Mouse (Mus musculus) liver, embryonic 13.5 days (tissue): ENCODE data around the gene Sema4f. TPM values are rescaled to one million over a fixed set of nuclear protein-coding genes. Genes with fewer than 3 reads are reported as not detected.

Experiments
- ATAC-seq: fragments of 200-750 bp; cut with Nextera tagmentation; 2 replicates; pipeline ENCODE4 v1.8.0; 2017; ENCODE audit warnings: low read depth, mild to moderate bottlenecking, moderate number of reproducible peaks, moderate library complexity
- DNase-seq: peaks from one replicate; pipeline ENCODE4 v3.0.0; 2022
- H3K27ac ChIP-seq: fragments of 300-500 bp; sonication (generic); 2 replicates; pipeline ENCODE4 v1.5.1; 2015; ENCODE audit warnings: moderate library complexity, mild to moderate bottlenecking, inconsistent platforms
- H3K27me3 ChIP-seq: fragments of 300-500 bp; sonication (generic); 2 replicates; pipeline ENCODE4 v1.6.1; 2015; ENCODE audit warnings: mild to moderate bottlenecking, inconsistent platforms
- H3K36me3 ChIP-seq: fragments of 300-500 bp; sonication (generic); 2 replicates; pipeline ENCODE4 v1.6.1; 2015; ENCODE audit warnings: mild to moderate bottlenecking, inconsistent platforms
- H3K4me1 ChIP-seq: fragments of 300-500 bp; sonication (generic); replicated peaks from 2 replicates; pipeline ENCODE4 v1.6.1; 2015; ENCODE audit warnings: inconsistent platforms
- H3K4me2 ChIP-seq: fragments of 300-500 bp; sonication (generic); 2 replicates; pipeline ENCODE4 v1.6.1; 2015; ENCODE audit warnings: inconsistent platforms, mild to moderate bottlenecking, moderate library complexity
- H3K4me3 ChIP-seq: fragments of 300-500 bp; sonication (generic); replicated peaks from 2 replicates; pipeline ENCODE4 v1.5.1; 2015; ENCODE audit warnings: mild to moderate bottlenecking, inconsistent platforms
- H3K9ac ChIP-seq: fragments of 300-500 bp; sonication (generic); 2 replicates; pipeline ENCODE4 v1.6.1; 2015; ENCODE audit warnings: mild to moderate bottlenecking, inconsistent platforms
- H3K9me3 ChIP-seq: fragments of 300-500 bp; sonication (generic); replicated peaks from 2 replicates; pipeline ENCODE4 v1.6.1; 2016; ENCODE audit warnings: inconsistent platforms
- WGBS: fragments of 180-500 bp; shearing (Covaris S2); methylation state at CpG from one replicate; pipeline ENCODE4 v1.1.7; 2015; ENCODE audit not compliant: insufficient replicate concordance; 5-methylcytosine and 5-hydroxymethylcytosine counted together
- polyA plus RNA-seq: library from polyadenylated mRNA; unstranded; fragments of >200 nt; fragmentation: Nextera tagmentation; extraction: Ambion mirVana; gene quantifications from 2 replicates; pipeline ENCODE4 v1.2.1, GENCODE M21; 2015

The Sema4f gene
- polyA plus RNA-seq, 1 experiment from 2014 or later, result 0.05 TPM

- H3K4me2 ChIP-seq, result no peak overlapping the region
- no peaks in the 10 kb centered on the region for H3K4me1 ChIP-seq
- DNase-seq (no peak), ATAC-seq (no peak)
- H3K27me3 ChIP-seq, result 0 out of 2 replicates have a peak, but pooled peaks cover 15% of the 10 kb centered on the region
- H3K9me3 ChIP-seq, result no peaks in the 10 kb centered on the region
- no peak overlapping the region for H3K27ac ChIP-seq
- WGBS, result 46% methylated on average over 5 of the region's 5 CpGs
- no peaks in the 10 kb centered on the region for H3K36me3 ChIP-seq
- H3K4me3 ChIP-seq, result no peak overlapping the region
- no peak overlapping the region for H3K9ac ChIP-seq
Measured at GRCm38 (mm10) chr6:82927617-82928016, 12.0 kb downstream of the Sema4f start.

GRCm38 (mm10) chr6:82926528-82926927, 13.0 kb downstream of the Sema4f start:
- Histone ChIP-seq H3K27me3 (0 out of 2 replicates have a peak, but pooled peaks cover 8% of the 10 kb centered on the region), H3K4me3 (no peak overlapping the region), H3K9ac (no peak overlapping the region), H3K4me2 (no peak overlapping the region), H3K36me3 (no peaks in the 10 kb centered on the region), H3K9me3 (no peaks in the 10 kb centered on the region), H3K4me1 (no peaks in the 10 kb centered on the region), H3K27ac (no peak overlapping the region)
- DNase-seq (no peak), ATAC-seq (no peak)
- 70% methylated on average over 7 of the region's 7 CpGs for WGBS

- no peak for ATAC-seq
- no peak overlapping the region for H3K9ac ChIP-seq
Measured at GRCm38 (mm10) chr6:82926106-82926505, 13.5 kb downstream of the Sema4f start.

GRCm38 (mm10) chr6:82925005-82925404, 14.6 kb downstream of the Sema4f start:
- H3K4me1 ChIP-seq, result no peaks in the 10 kb centered on the region
- H3K4me3 ChIP-seq, result no peak overlapping the region
- no peak overlapping the region for H3K27ac ChIP-seq
- no peaks in the 10 kb centered on the region for H3K36me3 ChIP-seq
- no peaks in the 10 kb centered on the region for H3K9me3 ChIP-seq
- DNase-seq (no peak), ATAC-seq (no peak)
- H3K4me2 ChIP-seq, result no peak overlapping the region
- peaks cover 7% of the 10 kb centered on the region for H3K27me3 ChIP-seq
- WGBS, result 52% methylated on average over 3 of the region's 3 CpGs
- no peak overlapping the region for H3K9ac ChIP-seq

More at GRCm38 (mm10) chr6:82926106-82926505, 13.5 kb downstream of the Sema4f start:
- H3K36me3 ChIP-seq, result no peaks in the 10 kb centered on the region
- H3K9me3 ChIP-seq, result no peaks in the 10 kb centered on the region
- 59% methylated on average over 10 of the region's 10 CpGs for WGBS
- H3K4me1 ChIP-seq, result no peaks in the 10 kb centered on the region
- no peak overlapping the region for H3K4me3 ChIP-seq
- no peak overlapping the region for H3K4me2 ChIP-seq
- 0 out of 2 replicates have a peak, but pooled peaks cover 3% of the 10 kb centered on the region for H3K27me3 ChIP-seq
- no peak overlapping the region for H3K27ac ChIP-seq
- no peak for DNase-seq

GRCm38 (mm10) chr6:82921426-82922224, 17.9 kb downstream of the Sema4f start:
- Histone ChIP-seq H3K9me3 (no peaks in the 10 kb centered on the region), H3K27me3 (peaks cover 15% of the 10 kb centered on the region), H3K4me3 (no peak overlapping the region), H3K4me1 (no peaks in the 10 kb centered on the region), H3K36me3 (no peaks in the 10 kb centered on the region), H3K4me2 (no peak overlapping the region), H3K9ac (no peak overlapping the region), H3K27ac (no peak overlapping the region)
- ATAC-seq, result no peak
- 42% methylated on average over 9 of the region's 9 CpGs for WGBS
- DNase-seq, result no peak

- ATAC-seq (no peak), DNase-seq (no peak)
- Histone ChIP-seq H3K4me1 (no peaks in the 10 kb centered on the region), H3K36me3 (no peaks in the 10 kb centered on the region), H3K9me3 (no peaks in the 10 kb centered on the region), H3K4me3 (no peak overlapping the region), H3K27ac (no peak overlapping the region), H3K4me2 (no peak overlapping the region), H3K9ac (no peak overlapping the region), H3K27me3 (peaks cover 15% of the 10 kb centered on the region)
- 42% methylated on average over 8 of the region's 8 CpGs for WGBS
Measured at GRCm38 (mm10) chr6:82919520-82919919, 20.0 kb downstream of the Sema4f start.

- ATAC-seq (no peak), DNase-seq (no peak)
- WGBS, result 67% methylated on average over 14 of the region's 14 CpGs
Measured at GRCm38 (mm10) chr6:82918371-82918770, 21.2 kb downstream of the Sema4f start.

GRCm38 (mm10) chr6:82917778-82918129, 21.8 kb downstream of the Sema4f start:
- 14% methylated on average over 8 of the region's 8 CpGs for WGBS
- no peaks in the 10 kb centered on the region; the same call in 1 of the 2 replicates for H3K4me1 ChIP-seq
- no peak overlapping the region for H3K4me3 ChIP-seq
- peak; percentile 29; the same call in 1 of the 2 replicates for ATAC-seq
- H3K9ac ChIP-seq, result no peak overlapping the region
- no peak overlapping the region for H3K4me2 ChIP-seq
- H3K27ac ChIP-seq, result no peak overlapping the region
- no peaks in the 10 kb centered on the region for H3K36me3 ChIP-seq
- DNase-seq, result no peak
- H3K27me3 ChIP-seq, result peaks cover 20% of the 10 kb centered on the region
- no peaks in the 10 kb centered on the region for H3K9me3 ChIP-seq

More at GRCm38 (mm10) chr6:82918371-82918770, 21.2 kb downstream of the Sema4f start:
- Histone ChIP-seq H3K4me1 (no peaks in the 10 kb centered on the region), H3K27ac (no peak overlapping the region), H3K36me3 (no peaks in the 10 kb centered on the region), H3K9ac (no peak overlapping the region), H3K9me3 (no peaks in the 10 kb centered on the region), H3K4me2 (no peak overlapping the region), H3K4me3 (no peak overlapping the region), H3K27me3 (peaks cover 19% of the 10 kb centered on the region)

GRCm38 (mm10) chr6:82917076-82917777, 22.3 kb downstream of the Sema4f start:
- peaks cover 23% of the 10 kb centered on the region for H3K27me3 ChIP-seq
- DNase-seq, result no peak
- no peak overlapping the region for H3K4me3 ChIP-seq
- no peak overlapping the region for H3K27ac ChIP-seq
- H3K4me1 ChIP-seq, result no peaks in the 10 kb centered on the region; the same call in 1 of the 2 replicates
- no peaks in the 10 kb centered on the region for H3K36me3 ChIP-seq
- no peaks in the 10 kb centered on the region for H3K9me3 ChIP-seq
- no peak overlapping the region for H3K4me2 ChIP-seq
- WGBS, result 62% methylated on average over 26 of the region's 26 CpGs
- no peak for ATAC-seq
- no peak overlapping the region for H3K9ac ChIP-seq

GRCm38 (mm10) chr6:82916459-82916858, 23.1 kb downstream of the Sema4f start:
- DNase-seq (no peak), ATAC-seq (no peak)
- Histone ChIP-seq H3K9me3 (no peaks in the 10 kb centered on the region), H3K27me3 (peaks cover 23% of the 10 kb centered on the region), H3K27ac (no peak overlapping the region), H3K4me2 (no peak overlapping the region), H3K4me1 (no peaks in the 10 kb centered on the region; the same call in 1 of the 2 replicates), H3K9ac (no peak overlapping the region), H3K36me3 (no peaks in the 10 kb centered on the region), H3K4me3 (no peak overlapping the region)
- WGBS, result 68% methylated on average over 4 of the region's 4 CpGs

GRCm38 (mm10) chr6:82915889-82916288, 23.7 kb downstream of the Sema4f start:
- ATAC-seq (no peak), DNase-seq (peak; percentile 35)
- peaks cover 23% of the 10 kb centered on the region for H3K27me3 ChIP-seq
- H3K27ac ChIP-seq, result no peak overlapping the region
- no peaks in the 10 kb centered on the region for H3K36me3 ChIP-seq
- H3K9me3 ChIP-seq, result no peaks in the 10 kb centered on the region
- H3K4me2 ChIP-seq, result no peak overlapping the region
- no peaks in the 10 kb centered on the region; the same call in 1 of the 2 replicates for H3K4me1 ChIP-seq
- no peak overlapping the region for H3K4me3 ChIP-seq
- no peak overlapping the region for H3K9ac ChIP-seq
- WGBS, result 7% methylated on average over 3 of the region's 3 CpGs
